13 mouse cellular contexts compared by ENCODE assay signal in genomic region chr4:139963059-139963458, GRCm38 (mm10). TPM values are rescaled to one million over a fixed set of nuclear protein-coding genes. Genes with fewer than 3 reads are reported as not detected.
DNase-seq lines count a peak whose midpoint lies in the region; ATAC-seq lines count a peak whose summit lies in the region.
"Had no signal": no experiment of that assay in that cellular context is flagged by ENCODE, and none has a peak within 500 bp of the region (broad histone marks: within the 10 kb centered on the region; RNA-seq: fewer than 3 reads in every experiment).

No protein-coding gene starts in this region.

- no peak overlapping the region for H3K27ac ChIP-seq in kidney, embryonic 16.5 days (ENCODE audit: low read length)

- H3K9me3 ChIP-seq in kidney, embryonic 16.5 days (ENCODE audit: low read length), result 0 out of 2 replicates have a peak, but pooled peaks cover 3% of the 10 kb centered on the region

- ATAC-seq in kidney, embryonic 16.5 days (ENCODE audit: low FRiP score, low TSS enrichment), result no peak

- H3K36me3 ChIP-seq in kidney, embryonic 16.5 days (ENCODE audit: insufficient read depth, low read length), result 0 out of 2 replicates have a peak, but pooled peaks cover 2% of the 10 kb centered on the region

- H3K4me1 ChIP-seq in kidney, embryonic 16.5 days (ENCODE audit: insufficient read depth, low read length), result peaks cover 24% of the 10 kb centered on the region

- H3K4me2 ChIP-seq in kidney, embryonic 16.5 days (replicated peaks; ENCODE audit: low read depth, low read length), result 0 out of 2 replicates have a peak overlapping the region, but pooled peaks have one; percentile 4

- DNase-seq in adrenal gland, adult 2 months, result peak; percentile 48
- DNase-seq in adrenal gland, adult 18-20 months (ENCODE audit: low spot score in 2 of 2), result no peak
- DNase-seq in left cerebral cortex, adult 11 months (ENCODE audit: low spot score), result peak; percentile 7
- DNase-seq in left cerebral cortex, adult 9 months (ENCODE audit: low spot score in 2 of 2), result no peak
- DNase-seq in adipocyte (ENCODE audit: low spot score), result peak; percentile 63
- no peak for DNase-seq in Muller cell, postnatal 12 days (ENCODE audit: inconsistent ontology term)
- no peak for DNase-seq in right cerebral cortex, postnatal 4 days
- DNase-seq: cerebellum, adult 11 months; heart, postnatal 36 days; liver; lung, postnatal 14 days; thymus, adult 2 months had no signal

- H3K4me3 ChIP-seq in kidney, embryonic 16.5 days (ENCODE audit: low read length), result no peak overlapping the region

- WGBS in kidney, embryonic 16.5 days, result 65% methylated on average over 8 of the region's 8 CpGs

- no peak overlapping the region for H3K9ac ChIP-seq in kidney, embryonic 16.5 days (replicated peaks; ENCODE audit: low read length)

- no peaks in the 10 kb centered on the region for H3K27me3 ChIP-seq in kidney, embryonic 16.5 days (ENCODE audit: insufficient read depth, low read length)

RNA-seq across cellular contexts. Expression of gene Klhdc7a, which starts 4.8 kb away (rescaled TPM):
- 10 to 100 TPM; 10.2 to 22.0 TPM for total RNA-seq in adrenal gland, adult 2 months (2021)
- polyA plus RNA-seq in adrenal gland, adult 2 months (2012; rRNA removed), result 15.2 and 25.1 TPM in 2 replicates
- total RNA-seq in adrenal gland, adult 18-20 months (2021), result 10 to 100 TPM in 1 of 2 experiments, 1 to 10 TPM in 1; 7.7 to 27.3 TPM
- 8.7 and 9.1 TPM in 2 replicates for polyA plus RNA-seq in kidney, embryonic 16.5 days (2015; fragmentation: Nextera tagmentation; extraction: Ambion mirVana)

Comparison
In these comparisons a context has a peak if more than half of its experiments do, and no peak if none do; other contexts are left out.
1. DNase-seq: peak in adrenal gland, adult 2 months (single experiment), left cerebral cortex, adult 11 months (single experiment) and adipocyte (single experiment); none in adrenal gland, adult 18-20 months (0 of 2), left cerebral cortex, adult 9 months (0 of 2), Muller cell, postnatal 12 days (single experiment) and right cerebral cortex, postnatal 4 days (single experiment).